Mouse (Mus musculus) heart, postnatal 0 days (tissue): ENCODE data around the gene Cln3. TPM values are rescaled to one million over a fixed set of nuclear protein-coding genes. Genes with fewer than 3 reads are reported as not detected.

ENCODE experiments used
- ATAC-seq: fragments of 200-750 bp; cut with Nextera tagmentation; 2 replicates; pipeline ENCODE4 v1.8.0; 2017; ENCODE audit warnings: low read depth, moderate number of reproducible peaks, moderate library complexity; ENCODE audit not compliant: insufficient read depth
- DNase-seq: peaks from one replicate; pipeline ENCODE4 v3.0.0-alpha.2; 2016; ENCODE audit warnings: low spot score
- H3K27ac ChIP-seq: fragments of 300-500 bp; sonication (generic); 2 replicates; pipeline ENCODE4 v1.5.1; 2014; ENCODE audit warnings: low read depth, mild to moderate bottlenecking
- H3K27me3 ChIP-seq: fragments of 300-500 bp; sonication (generic); 2 replicates; pipeline ENCODE4 v1.6.1; 2014; ENCODE audit warnings: low read length, mixed read lengths; ENCODE audit not compliant: control insufficient read depth, insufficient read depth
- H3K36me3 ChIP-seq: fragments of 300-500 bp; sonication (generic); replicated peaks from 2 replicates; pipeline ENCODE4 v1.6.1; 2014; ENCODE audit warnings: low read length, mixed read lengths; ENCODE audit not compliant: control insufficient read depth, insufficient read depth
- H3K4me1 ChIP-seq: fragments of 300-500 bp; sonication (generic); 2 replicates; pipeline ENCODE4 v1.6.1; 2014; ENCODE audit warnings: antibody characterized with exemption; ENCODE audit not compliant: control insufficient read depth, insufficient read depth
- H3K4me2 ChIP-seq: fragments of 300-500 bp; sonication (generic); 2 replicates; pipeline ENCODE4 v1.6.1; 2014; ENCODE audit warnings: low read depth, mild to moderate bottlenecking, low read length, moderate library complexity
- H3K4me3 ChIP-seq: fragments of 300-500 bp; sonication (generic); 2 replicates; pipeline ENCODE4 v1.5.1; 2014; ENCODE audit warnings: low read depth, low read length
- H3K9ac ChIP-seq: fragments of 300-500 bp; sonication (generic); replicated peaks from 2 replicates; pipeline ENCODE4 v1.6.1; 2014; ENCODE audit warnings: low read depth, low read length, mixed read lengths
- H3K9me3 ChIP-seq: fragments of 300-500 bp; sonication (generic); replicated peaks from 2 replicates; pipeline ENCODE4 v1.6.1; 2016; ENCODE audit warnings: low read length; ENCODE audit not compliant: control insufficient read depth
- CTCF ChIP-seq: IDR thresholded peaks from 2 replicates; pipeline ENCODE4 v1.5.1; 2016; ENCODE audit warnings: antibody characterized with exemption, control low read depth, low read depth
- EP300 ChIP-seq: IDR thresholded peaks from 2 replicates; pipeline ENCODE4 v1.6.1; 2016; ENCODE audit warnings: antibody characterized with exemption, low read depth
- WGBS: fragments of 180-500 bp; shearing (Covaris S2); extraction: QIAGEN DNeasy Blood & Tissue Kit; methylation state at CpG from one replicate; pipeline ENCODE4 v1.1.7; 2014; 5-methylcytosine and 5-hydroxymethylcytosine counted together
- microRNA-seq: library from miRNA; unstranded; fragments of <30 nt; microRNA quantifications from one replicate; pipeline ENCODE4, GENCODE M21; 2016
- polyA plus RNA-seq: library from polyadenylated mRNA; unstranded; fragments of >200 nt; fragmentation: Nextera tagmentation; extraction: Ambion mirVana; gene quantifications from 2 replicates; pipeline ENCODE4 v1.2.1, GENCODE M21; 2015
- total RNA-seq: library from RNA; depleted of rRNA; stranded (reverse); fragments of >200 nt; gene quantifications from 2 replicates; pipeline ENCODE4 v1.2.3, GENCODE M21; 2014; ENCODE audit warnings: low replicate concordance; rRNA removed

The Cln3 gene
- total and polyA plus RNA-seq, 2 experiments from 2014 or later = 14.9 to 17.1 TPM

DNA sequence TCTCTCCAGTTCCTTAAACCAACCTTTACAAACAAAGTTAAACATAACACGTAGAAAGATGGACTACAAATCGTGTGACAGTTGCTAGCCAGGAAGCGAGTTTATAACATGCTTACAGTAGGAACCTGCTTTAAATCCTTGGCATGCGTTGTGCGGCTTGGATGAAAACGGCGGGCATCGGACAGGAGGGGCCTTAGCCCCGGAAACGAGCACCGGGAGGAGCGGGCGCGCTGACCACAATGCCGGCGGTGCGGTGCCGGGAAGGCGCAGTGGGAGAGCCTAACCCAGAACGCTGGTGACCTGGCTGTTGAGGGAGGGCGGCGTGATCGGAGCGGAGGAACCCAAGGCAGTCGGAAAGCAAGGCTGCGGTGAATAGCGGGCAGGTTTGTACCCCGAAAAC is 49.9 kb downstream of the Cln3 start:
- Histone ChIP-seq H3K9ac (peak overlapping the region; percentile 50), H3K9me3 (no peaks in the 10 kb centered on the region), H3K4me1 (no peaks in the 10 kb centered on the region), H3K4me3 (peak overlapping the region; percentile 54), H3K4me2 (peak overlapping the region; percentile 85), H3K27ac (no peak overlapping the region), H3K36me3 (no peaks in the 10 kb centered on the region), H3K27me3 (peaks cover 8% of the 10 kb centered on the region; the same call in 1 of the 2 replicates)
- no peak for DNase-seq
- ATAC-seq = no peak
- TF ChIP-seq CTCF = no peak
- no peak for TF ChIP-seq EP300
- 2% methylated on average over 28 of the region's 28 CpGs for WGBS

DNA sequence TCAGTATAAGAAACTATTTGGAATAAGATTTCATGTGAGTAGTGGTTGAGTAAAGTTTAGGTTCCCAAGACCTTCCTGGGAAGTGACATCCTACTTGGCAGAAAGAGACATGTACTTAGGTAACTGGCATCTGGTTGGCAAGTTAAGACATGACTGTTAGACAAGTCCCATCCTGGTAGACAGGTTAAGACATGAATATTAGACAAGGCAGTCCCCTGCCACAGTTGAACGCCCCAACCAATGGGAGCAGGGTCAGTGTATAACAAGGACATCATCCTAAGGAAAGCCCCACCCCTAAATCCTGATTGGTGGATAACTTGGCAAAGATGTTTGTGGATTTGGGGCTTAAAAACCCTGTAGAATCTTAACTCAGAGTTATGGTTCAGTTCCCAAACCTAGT is 52.2 kb downstream of the Cln3 start:
- WGBS = 73% methylated on average over 1 of the region's 1 CpGs
- no peak for DNase-seq
- no peaks in the 10 kb centered on the region for H3K9me3 ChIP-seq
- H3K36me3 ChIP-seq = no peaks in the 10 kb centered on the region
- ATAC-seq = no peak
- no peak overlapping the region for H3K4me2 ChIP-seq
- H3K27me3 ChIP-seq = peaks cover 8% of the 10 kb centered on the region; the same call in 1 of the 2 replicates
- no peak overlapping the region for H3K27ac ChIP-seq
- no peak overlapping the region for H3K9ac ChIP-seq
- no peak overlapping the region for H3K4me3 ChIP-seq
- TF ChIP-seq CTCF (no peak), EP300 (no peak)
- no peaks in the 10 kb centered on the region for H3K4me1 ChIP-seq

GRCm38 (mm10) chr7:126528166-126528577 is 57.4 kb downstream of the Cln3 start:
- 13% methylated on average over 1 of the region's 1 CpGs for WGBS
- Histone ChIP-seq H3K4me1 (no peaks in the 10 kb centered on the region), H3K27me3 (no peaks in the 10 kb centered on the region), H3K36me3 (no peaks in the 10 kb centered on the region), H3K4me2 (no peak overlapping the region), H3K9me3 (no peaks in the 10 kb centered on the region), H3K9ac (no peak overlapping the region), H3K27ac (no peak overlapping the region), H3K4me3 (no peak overlapping the region)
- peak; percentile 43 for DNase-seq
- TF ChIP-seq CTCF = peak; percentile 72
- TF ChIP-seq EP300 = no peak
- no peak for ATAC-seq

- Histone ChIP-seq H3K27ac (no peak overlapping the region), H3K4me2 (no peak overlapping the region), H3K36me3 (no peaks in the 10 kb centered on the region), H3K4me3 (no peak overlapping the region), H3K27me3 (no peaks in the 10 kb centered on the region), H3K9ac (no peak overlapping the region), H3K4me1 (no peaks in the 10 kb centered on the region), H3K9me3 (no peaks in the 10 kb centered on the region)
- DNase-seq (no peak), ATAC-seq (no peak)
- TF ChIP-seq CTCF = no peak
- WGBS = 74% methylated on average over 3 of the region's 3 CpGs
These were observed 62.3 kb downstream of the Cln3 start for GRCm38 (mm10) chr7:126523316-126523715.

Small RNA genes within 50 kb of the gene (microRNA-seq; reads per million reads assigned to microRNA genes)
- 2.0 reads per million, percentile 5 among the genes with 10 or more reads in this experiment for gene Mir7059

Other genes starting within 250 kb of the Cln3 start
- gene Lat, start 216.2 kb downstream of the Cln3 start, total RNA-seq = 0.73 and 6.7 TPM in 2 replicates
- gene Lat, start 216.2 kb downstream of the Cln3 start, polyA plus RNA-seq = 0.75 and 1.1 TPM in 2 replicates
- 47.0 and 87.1 TPM in 2 replicates for gene Spns1, start 208.4 kb downstream of the Cln3 start, total RNA-seq
- 34.6 and 36.0 TPM in 2 replicates for gene Spns1, start 208.4 kb downstream of the Cln3 start, polyA plus RNA-seq
- 3.5 and 6.5 TPM in 2 replicates for gene Nfatc2ip, start 189.1 kb downstream of the Cln3 start, total RNA-seq
- 1.2 TPM in 2 replicates for gene Nfatc2ip, start 189.1 kb downstream of the Cln3 start, polyA plus RNA-seq
- gene Cd19, start 170.9 kb downstream of the Cln3 start, total RNA-seq = 0.04 TPM in 1 of 2 replicates, not detected in the other
- 0.12 and 0.21 TPM in 2 replicates for gene Cd19, start 170.9 kb downstream of the Cln3 start, polyA plus RNA-seq
- 20.2 and 24.8 TPM in 2 replicates for gene Rabep2, start 157.1 kb downstream of the Cln3 start, total RNA-seq
- gene Rabep2, start 157.1 kb downstream of the Cln3 start, polyA plus RNA-seq = 15.0 and 16.4 TPM in 2 replicates
- gene Atp2a1, start 122.7 kb downstream of the Cln3 start, total RNA-seq = 0.92 and 3.8 TPM in 2 replicates
- gene Atp2a1, start 122.7 kb downstream of the Cln3 start, polyA plus RNA-seq = 0.40 and 0.92 TPM in 2 replicates
- gene Sh2b1, start 110.4 kb downstream of the Cln3 start, total RNA-seq = 22.6 and 30.3 TPM in 2 replicates
- gene Sh2b1, start 110.4 kb downstream of the Cln3 start, polyA plus RNA-seq = 34.4 and 34.5 TPM in 2 replicates
- 151 and 153 TPM in 2 replicates for gene Tufm, start 98.5 kb downstream of the Cln3 start, total RNA-seq
- gene Tufm, start 98.5 kb downstream of the Cln3 start, polyA plus RNA-seq = 199 and 205 TPM in 2 replicates
- 21.8 and 35.6 TPM in 2 replicates for gene Atxn2l, start 82.4 kb downstream of the Cln3 start, total RNA-seq
- 13.4 and 14.1 TPM in 2 replicates for gene Atxn2l, start 82.4 kb downstream of the Cln3 start, polyA plus RNA-seq
- 88.8 and 103 TPM in 2 replicates for gene Eif3c, start 19.4 kb downstream of the Cln3 start, total RNA-seq
- gene Eif3c, start 19.4 kb downstream of the Cln3 start, polyA plus RNA-seq = 108 and 114 TPM in 2 replicates
- gene Apobr, start 875 bp downstream of the Cln3 start, total RNA-seq = not detected in 2 replicates
- gene Apobr, start 875 bp downstream of the Cln3 start, polyA plus RNA-seq = 0.34 and 0.40 TPM in 2 replicates
- not detected in 2 replicates for gene Il27, start 9.1 kb upstream of the Cln3 start, total RNA-seq
- gene Il27, start 9.1 kb upstream of the Cln3 start, polyA plus RNA-seq = not detected in 2 replicates
- gene Nupr1, start 45.0 kb upstream of the Cln3 start, total RNA-seq = 1.3 and 4.1 TPM in 2 replicates
- 8.9 and 13.0 TPM in 2 replicates for gene Nupr1, start 45.0 kb upstream of the Cln3 start, polyA plus RNA-seq
- 15.9 and 20.7 TPM in 2 replicates for gene Sgf29, start 63.5 kb upstream of the Cln3 start, total RNA-seq
- gene Sgf29, start 63.5 kb upstream of the Cln3 start, polyA plus RNA-seq = 21.9 and 25.3 TPM in 2 replicates
- 64.2 and 78.2 TPM in 2 replicates for gene Sult1a1, start 90.6 kb upstream of the Cln3 start, total RNA-seq
- gene Sult1a1, start 90.6 kb upstream of the Cln3 start, polyA plus RNA-seq = 24.8 and 30.4 TPM in 2 replicates
- gene Bola2, start 109.6 kb upstream of the Cln3 start, total RNA-seq = 29.3 and 36.5 TPM in 2 replicates
- 89.0 and 93.7 TPM in 2 replicates for gene Bola2, start 109.6 kb upstream of the Cln3 start, polyA plus RNA-seq
- 6.2 and 12.6 TPM in 2 replicates for gene Slx1b, start 110.0 kb upstream of the Cln3 start, total RNA-seq
- 4.9 and 6.3 TPM in 2 replicates for gene Slx1b, start 110.0 kb upstream of the Cln3 start, polyA plus RNA-seq
- gene Coro1a, start 122.0 kb upstream of the Cln3 start, total RNA-seq = 14.8 and 25.3 TPM in 2 replicates
- 8.4 and 8.5 TPM in 2 replicates for gene Coro1a, start 122.0 kb upstream of the Cln3 start, polyA plus RNA-seq
- 59.2 and 69.4 TPM in 2 replicates for gene Mapk3, start 173.8 kb upstream of the Cln3 start, total RNA-seq
- 51.9 and 53.0 TPM in 2 replicates for gene Mapk3, start 173.8 kb upstream of the Cln3 start, polyA plus RNA-seq
- 7.3 and 7.9 TPM in 2 replicates for gene Gdpd3, start 180.5 kb upstream of the Cln3 start, total RNA-seq
- gene Gdpd3, start 180.5 kb upstream of the Cln3 start, polyA plus RNA-seq = 0.69 and 0.77 TPM in 2 replicates
- 88.9 and 146 TPM in 2 replicates for gene Ypel3, start 191.1 kb upstream of the Cln3 start, total RNA-seq
- gene Ypel3, start 191.1 kb upstream of the Cln3 start, polyA plus RNA-seq = 84.1 and 111 TPM in 2 replicates
- gene Tbx6, start 195.7 kb upstream of the Cln3 start, total RNA-seq = 0.23 and 1.3 TPM in 2 replicates
- 0.07 TPM in 1 of 2 replicates, not detected in the other for gene Tbx6, start 195.7 kb upstream of the Cln3 start, polyA plus RNA-seq
- 93.7 and 118 TPM in 2 replicates for gene Ppp4c, start 206.7 kb upstream of the Cln3 start, total RNA-seq
- 75.8 and 77.4 TPM in 2 replicates for gene Ppp4c, start 206.7 kb upstream of the Cln3 start, polyA plus RNA-seq
- 0.99 and 2.9 TPM in 2 replicates for gene Fam57b, start 211.9 kb upstream of the Cln3 start, total RNA-seq
- gene Fam57b, start 211.9 kb upstream of the Cln3 start, polyA plus RNA-seq = 2.6 and 3.0 TPM in 2 replicates
- gene 4930451I11Rik, start 245.8 kb upstream of the Cln3 start, total RNA-seq = not detected in 2 replicates
- not detected in 2 replicates for gene 4930451I11Rik, start 245.8 kb upstream of the Cln3 start, polyA plus RNA-seq